Mouse (Mus musculus) MEL (cell line): ENCODE measurements around the gene Krtap28-13. TPM values are rescaled to one million over a fixed set of nuclear protein-coding genes. Genes with fewer than 3 reads are reported as not detected.

Source experiments
- DNase-seq: peaks from one replicate; pipeline ENCODE4 v3.0.0; 2011; ENCODE audit warnings: low read depth, low spot score
- H3K27ac ChIP-seq: 2 replicates; pipeline ENCODE4 v1.5.1; 2012; ENCODE audit warnings: low read depth, mild to moderate bottlenecking, control low read depth, low read length, moderate library complexity; ENCODE audit not compliant: control insufficient read depth
- H3K27me3 ChIP-seq, 2 experiments: fragments of 150-350 bp in 1 of 2; sonication (generic) in 1 of 2; 2 replicates each; pipeline ENCODE4 v1.6.1; 2012; ENCODE audit warnings: low read length in 2 of 2, mild to moderate bottlenecking in 2 of 2, improper control_type of control experiment in 1 of 2, moderate library complexity in 1 of 2; ENCODE audit not compliant: insufficient read depth in 2 of 2, control insufficient read depth in 1 of 2
- H3K36me3 ChIP-seq, 2 experiments: 2 replicates each; pipeline ENCODE4 v1.6.1; 2012 to 2014; ENCODE audit warnings: low read length in 2 of 2, improper control_type of control experiment in 1 of 2, inconsistent platforms in 1 of 2, mild to moderate bottlenecking in 1 of 2; ENCODE audit not compliant: insufficient read depth in 2 of 2, control insufficient read depth in 1 of 2
- H3K4me1 ChIP-seq, 2 experiments: fragments of 150-350 bp in 1 of 2; sonication (generic) in 1 of 2; 2 replicates each; pipeline ENCODE4 v1.6.1; 2012; ENCODE audit warnings: low read length in 2 of 2, improper control_type of control experiment in 1 of 2, mild to moderate bottlenecking in 1 of 2; ENCODE audit not compliant: insufficient read depth in 2 of 2, control insufficient read depth in 1 of 2
- H3K4me3 ChIP-seq, 2 experiments: fragments of 150-350 bp in 1 of 2; sonication (generic) in 1 of 2; 2 replicates each; pipeline ENCODE4 v1.5.1; 2012; ENCODE audit warnings: low read depth in 2 of 2, low read length in 2 of 2, mild to moderate bottlenecking in 2 of 2, moderate library complexity in 2 of 2, control low read depth in 1 of 2, improper control_type of control experiment in 1 of 2; ENCODE audit not compliant: control insufficient read depth in 1 of 2, insufficient read depth in 1 of 2
- H3K79me2 ChIP-seq: 2 replicates; pipeline ENCODE4 v1.6.1; 2012; ENCODE audit warnings: mild to moderate bottlenecking, low read length, moderate library complexity; ENCODE audit not compliant: control insufficient read depth, poor library complexity, insufficient read depth
- H3K9ac ChIP-seq: 2 replicates; pipeline ENCODE4 v1.6.1; 2012; ENCODE audit warnings: low read depth, mild to moderate bottlenecking, control low read depth, low read length, moderate library complexity; ENCODE audit not compliant: control insufficient read depth, poor library complexity, severe bottlenecking
- H3K9me3 ChIP-seq: fragments of 150-350 bp; sonication (generic); replicated peaks from 2 replicates; pipeline ENCODE4 v1.6.1; 2012; ENCODE audit warnings: mild to moderate bottlenecking, low read length, improper control_type of control experiment, moderate library complexity; ENCODE audit not compliant: insufficient read depth
- E2F4 ChIP-seq: IDR thresholded peaks from 2 replicates; pipeline ENCODE4 v1.6.1; 2011; ENCODE audit warnings: low read depth, low read length, improper control_type of control experiment, borderline replicate concordance
- GABPA ChIP-seq: IDR thresholded peaks from 2 replicates; pipeline ENCODE4 v1.6.1; 2012; ENCODE audit warnings: low read depth, mild to moderate bottlenecking, inconsistent platforms, low read length, improper control_type of control experiment, moderate library complexity
- HCFC1 ChIP-seq: IDR thresholded peaks from 2 replicates; pipeline ENCODE4 v1.6.1; 2012; ENCODE audit warnings: low read depth, mild to moderate bottlenecking, inconsistent platforms, low read length, improper control_type of control experiment, moderate library complexity
- MAFK ChIP-seq: IDR thresholded peaks from 2 replicates; pipeline ENCODE4 v1.6.1; 2011; ENCODE audit warnings: low read depth, mild to moderate bottlenecking, low read length, improper control_type of control experiment, borderline replicate concordance
- MAX ChIP-seq: IDR thresholded peaks from 2 replicates; pipeline ENCODE4 v1.6.1; 2011; ENCODE audit warnings: low read length, improper control_type of control experiment
- MXI1 ChIP-seq: IDR thresholded peaks from 2 replicates; pipeline ENCODE4 v1.6.1; 2011; ENCODE audit warnings: mild to moderate bottlenecking, low read depth, low read length, improper control_type of control experiment
- MYB ChIP-seq: IDR thresholded peaks from 2 replicates; pipeline ENCODE4 v1.6.1; 2011; ENCODE audit warnings: mild to moderate bottlenecking, low read depth, low read length, improper control_type of control experiment
- MYC ChIP-seq: IDR thresholded peaks from 2 replicates; pipeline ENCODE4 v1.6.1; 2011; ENCODE audit warnings: low read depth, mild to moderate bottlenecking, low read length, improper control_type of control experiment, moderate library complexity
- NELFE ChIP-seq: IDR thresholded peaks from 2 replicates; pipeline ENCODE4 v1.6.1; 2011; ENCODE audit warnings: low read depth, low read length, improper control_type of control experiment
- POLR2A ChIP-seq, 2 experiments: IDR thresholded peaks; 2 replicates each; pipeline ENCODE4 v1.6.1; 2011 to 2012; ENCODE audit warnings: low read length in 2 of 2, mild to moderate bottlenecking in 2 of 2, control low read depth in 1 of 2, improper control_type of control experiment in 1 of 2, low read depth in 1 of 2, moderate library complexity in 1 of 2; ENCODE audit not compliant: control insufficient read depth in 1 of 2, insufficient read depth in 1 of 2, poor library complexity in 1 of 2
- POLR2AphosphoS5 ChIP-seq: IDR thresholded peaks from 2 replicates; pipeline ENCODE4 v1.6.1; 2012; ENCODE audit warnings: low read depth, borderline replicate concordance, mild to moderate bottlenecking, inconsistent platforms, low read length, moderate library complexity, mixed read lengths
- RAD21 ChIP-seq: IDR thresholded peaks from 2 replicates; pipeline ENCODE4 v1.6.1; 2011; ENCODE audit warnings: mild to moderate bottlenecking, low read depth, low read length, improper control_type of control experiment
- SIN3A ChIP-seq: IDR thresholded peaks from 2 replicates; pipeline ENCODE4 v1.6.1; 2012; ENCODE audit warnings: low read length, improper control_type of control experiment, inconsistent platforms
- TAL1 ChIP-seq: IDR thresholded peaks from 2 replicates; pipeline ENCODE4 v1.6.1; 2012; ENCODE audit warnings: mild to moderate bottlenecking, inconsistent platforms, low read length, moderate library complexity, mixed read lengths
- TBP ChIP-seq: IDR thresholded peaks from 2 replicates; pipeline ENCODE4 v1.8.0; 2011; ENCODE audit warnings: low read depth, low read length, improper control_type of control experiment
- TCF12 ChIP-seq: IDR thresholded peaks from 2 replicates; pipeline ENCODE4 v1.6.1; 2014; ENCODE audit warnings: low read depth, mild to moderate bottlenecking, inconsistent platforms, low read length, improper control_type of control experiment, moderate library complexity
- USF1 ChIP-seq: IDR thresholded peaks from 2 replicates; pipeline ENCODE4 v1.6.1; 2014; ENCODE audit warnings: low read depth, mild to moderate bottlenecking, inconsistent platforms, low read length, improper control_type of control experiment, moderate library complexity
- USF2 ChIP-seq, 2 experiments: IDR thresholded peaks; 2 replicates each; pipeline ENCODE4 v1.6.1; 2011 to 2012; ENCODE audit warnings: improper control_type of control experiment in 2 of 2, low read length in 2 of 2, borderline replicate concordance in 1 of 2, inconsistent platforms in 1 of 2, low read depth in 1 of 2, mild to moderate bottlenecking in 1 of 2; ENCODE audit not compliant: insufficient read depth in 1 of 2
- ZC3H11A ChIP-seq: IDR thresholded peaks from 2 replicates; pipeline ENCODE4 v1.6.1; 2012; ENCODE audit warnings: low read depth, mild to moderate bottlenecking, inconsistent platforms, low read length, improper control_type of control experiment
- ZKSCAN1 ChIP-seq: IDR thresholded peaks from 2 replicates; pipeline ENCODE4 v1.6.1; 2012; ENCODE audit warnings: low read depth, mild to moderate bottlenecking, inconsistent platforms, low read length, improper control_type of control experiment, moderate library complexity
- ZNF384 ChIP-seq: IDR thresholded peaks from 2 replicates; pipeline ENCODE4 v1.6.1; 2012; ENCODE audit warnings: low read depth, mild to moderate bottlenecking, inconsistent platforms, low read length, improper control_type of control experiment
- polyA plus RNA-seq, 2 experiments: library from polyadenylated mRNA; stranded (reverse) in 1 of 2; unstranded in 1 of 2; fragments of >175 nt in 1 of 2; fragments of >200 nt in 1 of 2; gene quantifications; 2 replicates each; pipeline versions ENCODE4 v1.2.1 to v1.2.4; 2012; ENCODE audit warnings: low replicate concordance in 2 of 2, low read depth in 1 of 2; ENCODE audit not compliant: insufficient read length in 2 of 2, insufficient read depth in 1 of 2, missing spikeins in 1 of 2
- total RNA-seq: library from RNA; depleted of rRNA; stranded (reverse); fragments of 300-350 nt; gene quantifications from 2 replicates; pipeline ENCODE4 v1.2.3, GENCODE M21; 2012

Gene Krtap28-13
- total and polyA plus RNA-seq, 3 experiments = not detected

- no peaks in the 10 kb centered on the region for H3K9me3 ChIP-seq
- no peak overlapping the region for H3K9ac ChIP-seq
- H3K36me3 ChIP-seq = no peaks in the 10 kb centered on the region
- H3K4me1 ChIP-seq = no peaks in the 10 kb centered on the region
- DNase-seq = no peak
- no peaks in the 10 kb centered on the region for H3K79me2 ChIP-seq
- no peak overlapping the region for H3K27ac ChIP-seq
- H3K4me3 ChIP-seq = no peak overlapping the region
- TF ChIP-seq TBP (no peak), HCFC1 (no peak), MXI1 (no peak), ZKSCAN1 (no peak), TCF12 (no peak), MYB (no peak), ZC3H11A (no peak), USF2 (IDR thresholded peaks at IDR 0.05; ENCODE audit: borderline replicate concordance in 1 of 2, insufficient read depth in 1 of 2, low read depth in 1 of 2, low read length in 2 of 2) (no peak), MAFK (no peak), POLR2AphosphoS5 (no peak), NELFE (no peak), ZNF384 (no peak)
- no peaks in the 10 kb centered on the region for H3K27me3 ChIP-seq
Measured at GRCm38 (mm10) chr1:83036892-83037667, 23.6 kb upstream of the Krtap28-13 start.

- no peaks in the 10 kb centered on the region for H3K27me3 ChIP-seq
- no peak within 1 kb of the TSS for H3K9ac ChIP-seq
- H3K9me3 ChIP-seq = no peaks in the 10 kb centered on the region
- no peak within 1 kb of the TSS for H3K4me3 ChIP-seq
- no peaks in the 10 kb centered on the region for H3K79me2 ChIP-seq
- H3K36me3 ChIP-seq = no peaks in the 10 kb centered on the region
- H3K4me1 ChIP-seq = no peaks in the 10 kb centered on the region
- no peak for TF ChIP-seq RAD21
- TF ChIP-seq MYC = no peak
- no peak for TF ChIP-seq USF1
- no peak for TF ChIP-seq POLR2A (IDR thresholded peaks at IDR 0.05; ENCODE audit: control insufficient read depth in 1 of 2, insufficient read depth in 1 of 2, low read depth in 1 of 2, low read length in 2 of 2, poor library complexity in 1 of 2)
- TF ChIP-seq MYB = no peak
- TF ChIP-seq ZNF384 = no peak
- TF ChIP-seq TAL1 = no peak
- no peak for TF ChIP-seq MAX
- no peak for TF ChIP-seq E2F4
- no peak for TF ChIP-seq ZKSCAN1
- no peak for TF ChIP-seq SIN3A
- no peak for TF ChIP-seq ZC3H11A
- no peak for TF ChIP-seq GABPA
- TF ChIP-seq, all 39 proteins: peak for 0
- H3K27ac ChIP-seq = no peak within 1 kb of the TSS
- no peak for DNase-seq
Measured at GRCm38 (mm10) chr1:83038109-83038672, 22.5 kb upstream of the Krtap28-13 start, which contains the start of gene Slc19a3. TSS of gene Slc19a3 (minus strand) at chr1:83038448.
